Mouse (Mus musculus) G1E (cell line): ENCODE results near the gene Galm.

Source experiments
- CTCF ChIP-seq: IDR thresholded peaks from 2 replicates; pipeline ENCODE4 v1.5.1; 2012; ENCODE audit warnings: low read depth, low read length, inconsistent platforms, mixed read lengths
- GATA1 ChIP-seq: IDR thresholded peaks from 2 replicates; pipeline ENCODE4 v1.6.1; 2012; ENCODE audit warnings: borderline replicate concordance, low read length, inconsistent platforms, mixed read lengths
- GATA2 ChIP-seq: IDR thresholded peaks from 2 replicates; pipeline ENCODE4 v1.6.1; 2012; ENCODE audit warnings: low read depth, low read length, inconsistent platforms, borderline replicate concordance
- TAL1 ChIP-seq: conservative IDR thresholded peaks from 2 replicates; pipeline ENCODE4 v1.6.1; 2012; ENCODE audit warnings: low read depth, low read length, inconsistent platforms, mixed read lengths

DNA sequence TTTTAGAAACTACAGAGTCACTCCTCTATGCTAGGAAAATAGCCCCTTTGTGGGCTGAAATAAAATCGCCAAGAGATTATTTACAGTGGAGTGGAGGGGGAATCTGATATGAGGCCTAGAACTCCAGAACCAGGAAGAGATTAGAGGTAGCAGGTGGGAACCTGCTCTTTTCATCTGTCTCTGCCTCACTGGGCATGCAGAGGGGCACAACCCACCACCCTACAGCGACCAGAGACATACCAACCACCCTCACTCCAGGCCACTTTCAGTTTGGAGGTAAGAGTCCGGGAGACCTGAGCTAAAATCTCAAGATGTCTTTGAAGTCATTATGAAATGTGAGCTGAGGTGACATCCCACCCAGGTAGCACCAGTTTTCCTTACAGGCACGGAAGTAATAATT lies 2.1 kb downstream of the Galm start:
- TF ChIP-seq CTCF (no peak), TAL1 (no peak), GATA1 (no peak), GATA2 (no peak)
